Mouse (Mus musculus): ENCODE measurements around the gene Cnbd2. TPM values are rescaled to one million over a fixed set of nuclear protein-coding genes. Genes with fewer than 3 reads are reported as not detected.
"Not testable (repeated sequence)": the region's sequence is repeated elsewhere in the genome, so short reads cannot be mapped to it uniquely, and the experiment has no call there.

Cnbd2 gene
- polyA plus RNA-seq, 1 experiment from 2014 or later: 5.9 TPM

- WGBS: 91% methylated on average over 7 of the region's 7 CpGs
- H3K9ac ChIP-seq (replicated peaks): no peak overlapping the region
- H3K4me3 ChIP-seq (replicated peaks): no peak overlapping the region
- H3K27me3 ChIP-seq: no peaks in the 10 kb centered on the region
- H3K9me3 ChIP-seq: no peaks in the 10 kb centered on the region
- ATAC-seq: no peak
- no peaks in the 10 kb centered on the region for H3K36me3 ChIP-seq
- no peak overlapping the region for H3K4me2 ChIP-seq (replicated peaks)
- H3K4me1 ChIP-seq (replicated peaks): peaks cover 22% of the 10 kb centered on the region
- no peak overlapping the region for H3K27ac ChIP-seq
Observed at GRCm38 (mm10) chr2:156397988-156398387, 85.9 kb downstream of the Cnbd2 start.

- Histone ChIP-seq H3K27ac (no peak overlapping the region), H3K9me3 (no peaks in the 10 kb centered on the region), H3K9ac (replicated peaks) (no peak overlapping the region), H3K4me3 (replicated peaks) (no peak overlapping the region), H3K4me2 (replicated peaks) (no peak overlapping the region), H3K27me3 (no peaks in the 10 kb centered on the region), H3K4me1 (replicated peaks) (peaks cover 14% of the 10 kb centered on the region), H3K36me3 (no peaks in the 10 kb centered on the region)
- WGBS: 87% methylated on average over 1 of the region's 1 CpGs
- no peak for ATAC-seq
Observed at GRCm38 (mm10) chr2:156399485-156399884, 87.4 kb downstream of the Cnbd2 start.

GRCm38 (mm10) chr2:156401331-156401730 lies 89.2 kb downstream of the Cnbd2 start:
- H3K4me3 ChIP-seq (replicated peaks): peak overlapping the region; percentile 13
- WGBS: 2% methylated on average over 9 of the region's 9 CpGs
- H3K27ac ChIP-seq: peak overlapping the region; percentile 68; the same call in 1 of the 2 replicates

DNA sequence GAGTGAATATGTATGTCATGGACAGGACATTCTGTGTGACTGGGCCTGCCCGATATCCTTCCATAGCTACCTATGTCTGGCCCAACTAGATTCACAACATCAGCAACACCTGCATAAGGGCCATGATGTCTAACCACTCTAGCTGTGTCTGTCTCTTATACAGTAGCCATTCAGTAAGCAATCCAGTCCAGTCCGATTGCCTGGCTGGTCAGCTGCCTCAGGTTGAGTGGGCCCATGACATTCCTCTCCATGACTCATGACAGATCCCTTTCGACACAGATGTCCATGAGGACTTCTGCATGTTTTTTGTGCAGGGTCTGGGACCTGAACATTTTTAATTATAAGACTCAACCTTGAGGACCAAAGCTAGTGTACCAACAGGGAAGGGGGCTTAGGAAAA lies 89.9 kb downstream of the Cnbd2 start:
- H3K9me3 ChIP-seq: no peaks in the 10 kb centered on the region
- H3K36me3 ChIP-seq: no peaks in the 10 kb centered on the region
- no peak overlapping the region for H3K4me2 ChIP-seq (replicated peaks)
- WGBS: 98% methylated on average over 3 of the region's 3 CpGs
- no peaks in the 10 kb centered on the region for H3K27me3 ChIP-seq
- no peak overlapping the region for H3K27ac ChIP-seq
- ATAC-seq: 0 out of 2 replicates have a peak, but pooled peaks have one; percentile 4
- no peak overlapping the region for H3K4me3 ChIP-seq (replicated peaks)
- no peak overlapping the region for H3K9ac ChIP-seq (replicated peaks)
- peaks cover 20% of the 10 kb centered on the region for H3K4me1 ChIP-seq (replicated peaks)

More at GRCm38 (mm10) chr2:156401331-156401730, 89.2 kb downstream of the Cnbd2 start:
- ATAC-seq: peak; percentile 97
- Histone ChIP-seq H3K27me3 (no peaks in the 10 kb centered on the region), H3K4me2 (replicated peaks) (peak overlapping the region; percentile 43), H3K9me3 (no peaks in the 10 kb centered on the region), H3K9ac (replicated peaks) (peak overlapping the region; percentile 24; the same call in 1 of the 2 replicates), H3K36me3 (no peaks in the 10 kb centered on the region), H3K4me1 (replicated peaks) (peaks cover 14% of the 10 kb centered on the region)

DNA sequence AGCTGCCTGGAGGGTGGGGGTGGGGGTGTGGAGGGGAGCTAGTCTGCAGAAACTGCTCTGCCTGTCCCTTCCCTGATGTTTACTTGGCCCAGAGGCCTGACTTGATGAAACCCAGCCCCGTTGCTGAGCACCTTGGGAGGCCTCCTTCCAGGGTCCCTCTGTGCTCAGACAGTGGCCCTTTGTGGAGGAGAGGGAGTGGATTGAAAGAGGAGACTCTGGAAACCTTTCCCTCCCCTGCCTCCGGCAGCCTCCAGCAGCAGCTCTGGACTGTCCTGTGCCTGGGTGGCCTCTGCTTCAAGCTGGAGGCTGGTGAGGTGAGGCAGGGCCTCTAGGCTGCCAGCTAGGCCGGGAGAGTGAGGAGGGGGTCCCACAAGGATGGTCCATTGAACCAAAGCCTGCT lies 94.9 kb downstream of the Cnbd2 start:
- 4% methylated on average over 3 of the region's 3 CpGs for WGBS
- H3K36me3 ChIP-seq: no peaks in the 10 kb centered on the region
- H3K4me2 ChIP-seq (replicated peaks): no peak overlapping the region
- no peak overlapping the region for H3K27ac ChIP-seq
- ATAC-seq: peak; percentile 53
- H3K4me3 ChIP-seq (replicated peaks): no peak overlapping the region
- H3K9ac ChIP-seq (replicated peaks): peak overlapping the region; percentile 36; the same call in 1 of the 2 replicates
- H3K9me3 ChIP-seq: no peaks in the 10 kb centered on the region
- no peaks in the 10 kb centered on the region for H3K27me3 ChIP-seq
- peaks cover 18% of the 10 kb centered on the region for H3K4me1 ChIP-seq (replicated peaks)

DNA sequence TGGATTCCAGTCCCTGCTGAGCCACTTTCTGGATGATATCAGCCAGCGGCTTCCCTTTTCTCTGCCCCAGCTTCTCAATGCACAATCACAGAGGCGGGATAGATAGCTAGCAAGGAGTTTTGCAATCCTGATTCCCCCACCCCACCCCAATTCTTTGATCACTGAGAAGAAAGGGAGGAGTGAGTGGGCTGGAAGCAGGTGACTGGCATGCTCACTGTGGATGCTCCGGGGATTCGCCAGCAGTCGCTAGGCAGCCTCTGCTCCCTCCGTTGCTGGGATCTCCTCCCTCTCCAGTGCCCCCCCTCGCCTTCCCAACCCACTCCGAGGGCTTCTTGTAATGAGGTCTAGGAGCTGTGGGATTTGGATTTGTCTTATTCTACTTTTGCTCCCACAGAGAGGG lies 96.1 kb downstream of the Cnbd2 start:
- Histone ChIP-seq H3K4me1 (replicated peaks) (peaks cover 18% of the 10 kb centered on the region), H3K9me3 (no peaks in the 10 kb centered on the region), H3K36me3 (no peaks in the 10 kb centered on the region), H3K9ac (replicated peaks) (0 out of 2 replicates have a peak overlapping the region, but pooled peaks have one; percentile 28), H3K27me3 (no peaks in the 10 kb centered on the region), H3K27ac (0 out of 2 replicates have a peak overlapping the region, but pooled peaks have one; percentile 35), H3K4me2 (replicated peaks) (no peak overlapping the region; the same call in 1 of the 2 replicates), H3K4me3 (replicated peaks) (no peak overlapping the region)
- 14% methylated on average over 8 of the region's 8 CpGs for WGBS
- ATAC-seq: peak; percentile 72; the same call in 1 of the 2 replicates

DNA sequence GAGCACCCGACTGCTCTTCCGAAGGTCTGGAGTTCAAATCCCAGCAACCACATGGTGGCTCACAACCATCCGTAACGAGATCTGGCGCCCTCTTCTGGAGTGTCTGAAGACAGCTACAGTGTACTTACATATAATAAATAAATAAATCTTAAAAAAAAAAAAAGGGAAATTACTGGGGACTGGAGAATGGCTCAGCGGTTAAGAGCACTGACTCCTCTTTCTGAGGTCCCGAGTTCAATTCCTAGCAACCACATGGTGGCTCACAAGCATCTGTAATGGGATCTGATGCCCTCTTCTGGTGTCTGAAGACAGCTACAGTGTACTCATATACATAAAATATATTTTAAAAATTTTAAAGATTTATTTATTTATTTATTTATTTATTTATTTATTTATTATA lies 99.2 kb downstream of the Cnbd2 start:
- not testable (repeated sequence) for H3K9me3 ChIP-seq; H3K4me3 ChIP-seq (replicated peaks); H3K36me3 ChIP-seq; ATAC-seq; H3K27ac ChIP-seq; H3K4me2 ChIP-seq (replicated peaks); H3K27me3 ChIP-seq; H3K9ac ChIP-seq (replicated peaks)
- H3K4me1 ChIP-seq (replicated peaks): peaks cover 18% of the 10 kb centered on the region
- WGBS: 74% methylated on average over 7 of the region's 7 CpGs

DNA sequence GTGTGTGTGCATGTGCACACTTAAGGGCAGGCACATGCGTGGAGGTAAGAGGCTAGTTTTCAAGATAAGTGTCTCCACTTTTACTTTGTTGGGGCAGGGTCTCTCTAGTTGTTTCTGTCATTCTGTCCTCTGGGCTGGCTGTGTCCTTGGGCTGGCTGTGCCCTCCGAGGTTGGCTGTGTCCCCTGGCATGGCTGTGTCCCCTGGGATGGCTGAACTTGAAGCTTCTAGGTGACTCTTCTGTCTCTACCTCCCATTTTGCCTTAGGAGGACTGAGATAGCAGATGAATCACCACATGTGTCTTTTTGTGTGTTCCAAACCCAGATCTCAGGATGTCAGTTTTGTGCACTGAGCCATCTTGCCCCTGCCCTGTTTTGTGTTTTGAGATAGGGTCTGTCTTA lies 102.9 kb downstream of the Cnbd2 start:
- no peak overlapping the region for H3K4me2 ChIP-seq (replicated peaks)
- H3K36me3 ChIP-seq: no peaks in the 10 kb centered on the region
- H3K4me1 ChIP-seq (replicated peaks): 0 out of 2 replicates have a peak, but pooled peaks cover 6% of the 10 kb centered on the region
- ATAC-seq: no peak
- H3K27me3 ChIP-seq: peaks cover 12% of the 10 kb centered on the region; the same call in 1 of the 2 replicates
- no peak overlapping the region for H3K27ac ChIP-seq
- no peaks in the 10 kb centered on the region for H3K9me3 ChIP-seq
- no peak overlapping the region for H3K9ac ChIP-seq (replicated peaks)
- no peak overlapping the region for H3K4me3 ChIP-seq (replicated peaks)
- WGBS: 74% methylated on average over 2 of the region's 2 CpGs

DNA sequence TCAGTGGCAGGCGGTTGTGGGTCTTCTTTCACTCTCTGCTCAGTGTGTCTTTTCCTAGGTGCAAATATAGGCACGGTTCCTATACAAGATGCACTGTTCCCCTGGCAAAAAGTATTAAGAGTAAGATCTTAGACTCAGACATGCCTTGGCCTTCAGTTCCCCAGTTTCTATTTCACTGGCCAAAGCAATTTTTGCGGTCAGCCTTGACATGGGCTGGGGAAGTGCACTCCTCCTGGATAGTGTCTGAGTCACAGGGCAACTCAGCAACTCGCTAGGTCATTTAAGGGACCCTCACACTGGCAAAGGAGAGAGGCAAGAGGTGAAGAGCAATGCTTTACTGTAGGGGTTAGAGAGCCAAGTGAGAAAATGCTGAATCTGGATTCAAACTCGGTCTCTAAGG lies 103.6 kb downstream of the Cnbd2 start:
- Histone ChIP-seq H3K27me3 (peaks cover 12% of the 10 kb centered on the region; the same call in 1 of the 2 replicates), H3K27ac (no peak overlapping the region), H3K9me3 (no peaks in the 10 kb centered on the region), H3K4me3 (replicated peaks) (no peak overlapping the region), H3K4me1 (replicated peaks) (peaks cover 11% of the 10 kb centered on the region), H3K36me3 (no peaks in the 10 kb centered on the region), H3K9ac (replicated peaks) (no peak overlapping the region), H3K4me2 (replicated peaks) (no peak overlapping the region)
- no peak for ATAC-seq
- WGBS: 72% methylated on average over 5 of the region's 5 CpGs

- 79% methylated on average over 1 of the region's 1 CpGs for WGBS
- no peak overlapping the region for H3K4me3 ChIP-seq (replicated peaks)
- peaks cover 14% of the 10 kb centered on the region for H3K4me1 ChIP-seq (replicated peaks)
- peaks cover 19% of the 10 kb centered on the region; the same call in 1 of the 2 replicates for H3K27me3 ChIP-seq
- no peaks in the 10 kb centered on the region for H3K9me3 ChIP-seq
- no peak overlapping the region for H3K9ac ChIP-seq (replicated peaks)
- H3K4me2 ChIP-seq (replicated peaks): no peak overlapping the region
- H3K27ac ChIP-seq: no peak overlapping the region
- H3K36me3 ChIP-seq: no peaks in the 10 kb centered on the region
- ATAC-seq: no peak
Observed at GRCm38 (mm10) chr2:156417194-156417593, 105.1 kb downstream of the Cnbd2 start.

GRCm38 (mm10) chr2:156418467-156418866 lies 106.4 kb downstream of the Cnbd2 start:
- Histone ChIP-seq H3K9me3 (no peaks in the 10 kb centered on the region), H3K4me1 (replicated peaks) (peaks cover 21% of the 10 kb centered on the region)

GRCm38 (mm10) chr2:156420327-156420693 lies 108.2 kb downstream of the Cnbd2 start:
- peak overlapping the region; percentile 82 for H3K4me2 ChIP-seq (replicated peaks)
- peak; percentile 43 for ATAC-seq
- H3K27me3 ChIP-seq: peaks cover 39% of the 10 kb centered on the region
- peak overlapping the region; percentile 77 for H3K4me3 ChIP-seq (replicated peaks)
- no peaks in the 10 kb centered on the region for H3K9me3 ChIP-seq
- peaks cover 34% of the 10 kb centered on the region for H3K4me1 ChIP-seq (replicated peaks)
- H3K36me3 ChIP-seq: 0 out of 2 replicates have a peak, but pooled peaks cover 3% of the 10 kb centered on the region
- peak overlapping the region; percentile 88 for H3K9ac ChIP-seq (replicated peaks)
- peak overlapping the region; percentile 92 for H3K27ac ChIP-seq
- 5% methylated on average over 13 of the region's 14 CpGs for WGBS

More at GRCm38 (mm10) chr2:156418467-156418866, 106.4 kb downstream of the Cnbd2 start:
- H3K36me3 ChIP-seq: no peaks in the 10 kb centered on the region
- no peak overlapping the region for H3K27ac ChIP-seq
- no peak overlapping the region for H3K4me3 ChIP-seq (replicated peaks)
- 88% methylated on average over 5 of the region's 5 CpGs for WGBS
- no peak for ATAC-seq
- H3K9ac ChIP-seq (replicated peaks): no peak overlapping the region
- no peak overlapping the region for H3K4me2 ChIP-seq (replicated peaks)
- peaks cover 29% of the 10 kb centered on the region; the same call in 1 of the 2 replicates for H3K27me3 ChIP-seq
